Mouse (Mus musculus): Measurements from ENCODE around the gene Clec16a.
A peak's percentile ranks its signal among the peaks of the same experiment; 100 is the strongest.

GRCm38 (mm10) chr16:10785371-10786231, 240.5 kb downstream of the Clec16a start, which contains the start of gene Socs1:
- no peak for TF ChIP-seq CTCF (IDR thresholded peaks at IDR 0.05; ENCODE audit: control insufficient read depth, insufficient read depth, low read length)
- peak; percentile 88; the same call in 1 of the 2 replicates for TF ChIP-seq POLR2A (IDR thresholded peaks at IDR 0.05; ENCODE audit: borderline replicate concordance, control insufficient read depth, low read depth, low read length)
